Mouse (Mus musculus) embryonic facial prominence, embryonic 10.5 days (tissue): ENCODE results near the gene Rnf157. TPM values are rescaled to one million over a fixed set of nuclear protein-coding genes. Genes with fewer than 3 reads are reported as not detected.

Experiments used
- DNase-seq: peaks from one replicate; pipeline ENCODE4 v3.0.0-alpha.2; 2017; ENCODE audit warnings: low spot score
- H3K27ac ChIP-seq: fragments of 300-500 bp; sonication (generic); replicated peaks from 2 replicates; pipeline ENCODE4 v1.5.1; 2016; ENCODE audit warnings: mild to moderate bottlenecking
- H3K27me3 ChIP-seq: fragments of 300-500 bp; sonication (generic); replicated peaks from 2 replicates; pipeline ENCODE4 v1.6.1; 2016; ENCODE audit warnings: low read depth, mild to moderate bottlenecking; ENCODE audit not compliant: poor library complexity, severe bottlenecking
- H3K36me3 ChIP-seq: fragments of 300-500 bp; sonication (generic); replicated peaks from 2 replicates; pipeline ENCODE4 v1.6.1; 2016; ENCODE audit warnings: mild to moderate bottlenecking, moderate library complexity
- H3K4me1 ChIP-seq: fragments of 300-500 bp; sonication (generic); 2 replicates; pipeline ENCODE4 v1.6.1; 2016
- H3K4me3 ChIP-seq: fragments of 300-500 bp; sonication (generic); 2 replicates; pipeline ENCODE4 v1.5.1; 2016; ENCODE audit warnings: mild to moderate bottlenecking, moderate library complexity
- H3K9me3 ChIP-seq: fragments of 300-500 bp; sonication (generic); 2 replicates; pipeline ENCODE4 v1.6.1; 2016; ENCODE audit warnings: mild to moderate bottlenecking
- WGBS: fragments of 180-500 bp; shearing (Covaris S2); methylation state at CpG from one replicate; pipeline ENCODE4 v1.1.7; 2016; 5-methylcytosine and 5-hydroxymethylcytosine counted together
- polyA plus RNA-seq: library from polyadenylated mRNA; unstranded; fragments of >200 nt; fragmentation: Nextera tagmentation; extraction: Ambion mirVana; gene quantifications from 2 replicates; pipeline ENCODE4 v1.2.1, GENCODE M21; 2016

Gene Rnf157
- polyA plus RNA-seq, 1 experiment from 2014 or later = 12.7 TPM

DNA sequence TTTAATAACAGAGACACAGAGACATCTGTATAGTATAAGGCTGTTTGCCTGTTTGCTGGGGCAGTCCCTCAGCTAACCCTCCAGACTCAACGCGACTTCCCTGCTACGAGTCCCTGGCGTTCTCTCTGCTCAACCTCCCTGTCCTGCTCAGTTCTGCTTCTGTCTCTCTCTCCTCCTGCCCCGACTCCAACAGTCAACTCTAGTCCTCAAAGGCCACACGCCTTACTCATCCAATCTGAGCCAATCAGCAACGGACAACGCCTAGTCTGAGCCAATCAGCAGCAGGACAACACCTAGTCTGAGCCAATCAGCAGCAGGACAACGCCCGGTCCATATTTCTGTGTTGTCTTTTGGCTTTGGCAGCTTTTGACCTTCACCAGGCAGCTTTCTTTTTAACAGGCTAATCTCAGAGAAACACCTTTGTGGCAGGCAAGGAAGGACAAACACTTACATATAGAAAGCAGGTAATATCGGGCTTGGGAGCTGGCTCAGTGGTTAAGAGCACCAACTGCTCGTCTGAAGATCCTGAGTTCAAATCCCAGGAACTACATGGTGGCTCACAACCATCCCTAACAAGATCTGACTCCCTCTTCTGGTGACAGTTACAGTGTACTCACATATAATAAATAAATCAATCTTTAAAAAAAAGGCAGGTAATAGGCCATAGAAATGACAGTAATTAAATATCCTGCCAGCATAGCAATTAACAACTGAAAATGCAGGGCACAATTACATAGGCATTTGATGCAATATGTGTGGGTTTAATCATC, 104.9 kb downstream of the Rnf157 start:
- 0 out of 2 replicates have a peak, but pooled peaks cover 12% of the 10 kb centered on the region for H3K27me3 ChIP-seq
- H3K27ac ChIP-seq = no peak overlapping the region
- H3K36me3 ChIP-seq = peaks cover 24% of the 10 kb centered on the region
- 90% methylated on average over 12 of the region's 12 CpGs for WGBS
- H3K4me1 ChIP-seq = peaks cover 19% of the 10 kb centered on the region
- H3K9me3 ChIP-seq = no peaks in the 10 kb centered on the region
- DNase-seq = no peak
- no peak overlapping the region for H3K4me3 ChIP-seq

DNA sequence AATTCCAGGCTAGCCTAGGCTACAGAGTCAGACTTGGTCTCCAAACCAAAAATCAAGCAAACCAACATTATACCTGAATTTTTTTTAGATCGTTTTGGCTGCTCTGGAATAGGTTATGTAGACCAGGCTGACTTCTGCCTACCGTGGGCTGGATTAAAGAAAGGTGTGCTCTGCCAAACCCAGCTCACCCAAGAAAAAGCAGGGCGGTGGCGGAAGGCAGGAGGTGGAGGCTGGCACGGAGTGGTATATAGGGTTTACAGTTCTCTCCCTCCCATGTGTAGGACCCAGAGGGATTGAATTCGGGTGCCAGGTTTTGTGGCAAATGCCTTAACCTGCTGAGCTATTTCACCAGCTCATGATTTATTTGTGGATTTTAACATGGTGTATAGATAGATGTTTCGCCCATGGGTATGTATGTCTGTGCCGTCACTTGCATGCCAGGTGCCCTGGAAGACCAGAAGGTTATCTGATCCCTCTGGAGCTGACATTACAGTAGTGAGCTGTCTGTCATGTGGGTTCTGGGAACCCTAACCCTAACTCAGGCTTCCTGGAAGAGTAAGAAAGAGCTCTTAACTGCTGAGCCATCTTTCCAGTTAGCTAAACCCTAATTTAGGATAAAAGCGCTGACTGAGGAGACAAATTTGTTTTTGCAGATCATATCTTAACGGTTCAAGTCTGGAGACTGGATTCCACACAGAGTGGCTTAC, 105.7 kb downstream of the Rnf157 start, which contains the start of gene Exoc7:
Gene Exoc7, minus strand, starts transcription at position 215 of the 707 bp plus-strand sequence.
- Histone ChIP-seq H3K4me3 (peak within 1 kb of the TSS; percentile 86), H3K36me3 (peaks cover 31% of the 10 kb centered on the region), H3K27ac (peak within 1 kb of the TSS; percentile 84), H3K27me3 (0 out of 2 replicates have a peak, but pooled peaks cover 9% of the 10 kb centered on the region), H3K9me3 (no peaks in the 10 kb centered on the region), H3K4me1 (peaks cover 17% of the 10 kb centered on the region)
- WGBS = 83% methylated on average over 10 of the region's 10 CpGs
- no peak for DNase-seq

DNA sequence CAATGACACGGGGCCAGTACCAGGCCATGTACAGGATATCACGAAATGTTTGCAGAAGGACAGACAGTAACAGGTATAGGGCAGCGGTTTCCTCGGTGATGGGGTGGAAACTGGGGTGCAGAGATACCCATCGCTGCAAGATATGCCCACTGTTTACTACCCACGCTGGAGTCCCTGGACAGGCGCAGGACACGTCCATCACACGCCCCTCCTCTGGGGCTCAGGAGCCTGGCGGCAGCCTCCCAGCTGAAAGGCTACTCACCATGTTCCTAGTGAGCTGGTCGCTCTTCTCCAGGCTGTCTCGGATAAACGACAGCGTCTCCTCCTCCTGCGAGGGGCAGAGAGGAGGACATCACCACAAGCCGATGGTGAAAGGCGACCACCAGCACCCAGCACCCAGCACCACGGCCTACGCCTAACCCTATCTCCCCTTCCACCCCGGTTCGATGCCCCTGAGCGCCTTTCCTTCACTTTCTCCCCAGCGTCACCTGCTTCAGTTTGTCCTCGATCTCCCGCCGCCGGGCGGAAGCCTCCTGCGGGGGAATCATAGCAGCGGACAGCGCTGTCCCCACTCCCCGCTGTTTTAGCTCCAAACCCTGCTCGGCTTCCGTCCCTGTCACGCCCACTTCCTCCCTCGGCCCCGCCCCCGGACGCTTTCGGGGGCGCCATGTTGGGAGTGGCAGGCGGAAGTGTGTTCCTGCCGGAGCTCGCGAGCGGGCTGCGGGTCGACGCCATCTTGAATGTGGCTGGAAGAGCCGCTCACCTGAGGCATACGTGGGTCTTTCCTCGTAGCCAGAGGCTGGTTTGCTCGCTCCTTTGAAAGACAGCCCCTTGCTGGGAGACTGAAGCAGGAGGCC, 106.5 kb downstream of the Rnf157 start:
- Histone ChIP-seq H3K27ac (peak overlapping the region; percentile 84), H3K27me3 (0 out of 2 replicates have a peak, but pooled peaks cover 9% of the 10 kb centered on the region), H3K9me3 (no peaks in the 10 kb centered on the region), H3K4me1 (peaks cover 14% of the 10 kb centered on the region), H3K4me3 (peak overlapping the region; percentile 86), H3K36me3 (peaks cover 39% of the 10 kb centered on the region)
- WGBS = 3% methylated on average over 53 of the region's 53 CpGs
- DNase-seq = peak; percentile 98

DNA sequence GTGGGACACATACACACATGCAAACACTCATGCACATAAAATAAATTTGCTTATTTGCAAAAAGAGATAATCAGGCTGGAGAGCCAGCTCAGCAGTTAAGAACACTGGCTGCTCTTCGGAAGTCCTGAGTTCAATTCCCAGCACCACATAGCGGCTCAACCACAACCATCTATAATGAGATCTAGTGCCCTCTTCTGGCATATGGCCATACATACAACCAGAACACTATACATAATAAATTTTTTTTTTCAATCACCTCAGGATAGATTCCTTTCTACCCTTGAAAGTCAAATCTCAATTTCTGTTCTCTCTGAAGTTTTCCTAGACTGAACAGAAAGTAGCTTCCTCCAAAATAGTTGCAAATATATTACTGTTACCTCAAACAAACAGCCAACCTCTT, 107.4 kb downstream of the Rnf157 start:
- Histone ChIP-seq H3K36me3 (peaks cover 49% of the 10 kb centered on the region), H3K27me3 (0 out of 2 replicates have a peak, but pooled peaks cover 9% of the 10 kb centered on the region), H3K4me3 (peak overlapping the region; percentile 86), H3K27ac (no peak overlapping the region), H3K9me3 (no peaks in the 10 kb centered on the region), H3K4me1 (peaks cover 14% of the 10 kb centered on the region)
- WGBS = 95% methylated on average over 2 of the region's 2 CpGs
- DNase-seq = no peak

DNA sequence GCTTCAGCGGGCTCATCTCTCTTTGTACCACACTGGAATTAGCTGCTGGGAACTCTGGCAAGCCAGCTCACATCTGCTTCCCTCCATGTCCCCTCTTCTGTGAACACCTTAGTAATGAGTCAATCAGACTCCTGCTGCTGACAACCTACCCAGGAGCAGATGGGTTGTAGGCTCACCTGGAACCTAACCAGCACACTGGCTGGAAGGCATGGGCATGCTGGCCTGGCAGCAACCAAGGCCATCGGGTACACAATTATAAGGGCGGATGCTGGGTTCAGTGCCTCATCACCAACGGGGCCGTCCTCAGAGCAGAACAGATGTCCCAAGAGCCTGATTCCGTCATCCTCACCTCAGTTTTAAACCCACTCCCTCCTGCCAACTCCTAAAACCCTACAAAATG, 114.2 kb downstream of the Rnf157 start:
- peaks cover 99% of the 10 kb centered on the region for H3K36me3 ChIP-seq
- WGBS = 93% methylated on average over 6 of the region's 6 CpGs

DNA sequence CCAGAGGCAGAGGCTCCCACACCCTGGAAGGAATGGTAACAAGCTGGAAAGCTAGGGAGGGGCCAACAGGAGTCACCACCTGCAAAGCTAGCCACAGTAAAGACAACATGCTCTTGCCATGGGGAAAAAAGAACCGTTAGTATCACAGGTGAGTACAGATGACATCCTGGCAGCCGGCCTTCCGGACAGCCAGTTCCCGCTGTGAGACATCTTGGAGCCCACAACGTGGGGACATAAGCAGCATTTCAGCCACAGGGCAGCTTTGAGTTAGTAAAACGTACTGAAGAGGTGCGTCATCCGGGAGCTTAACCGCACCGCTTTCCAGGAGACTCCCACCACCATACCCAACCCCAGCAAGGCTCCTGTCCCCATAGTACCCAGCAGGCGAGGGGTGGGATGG, 114.6 kb downstream of the Rnf157 start:
- H3K9me3 ChIP-seq = no peaks in the 10 kb centered on the region
- H3K4me3 ChIP-seq = no peak overlapping the region
- H3K4me1 ChIP-seq = no peaks in the 10 kb centered on the region; the same call in 1 of the 2 replicates
- WGBS = 91% methylated on average over 11 of the region's 11 CpGs
- peaks cover 98% of the 10 kb centered on the region for H3K36me3 ChIP-seq
- DNase-seq = no peak
- no peak overlapping the region for H3K27ac ChIP-seq
- no peaks in the 10 kb centered on the region for H3K27me3 ChIP-seq

More for the DNA sequence above, 114.2 kb downstream of the Rnf157 start:
- no peak overlapping the region for H3K4me3 ChIP-seq
- H3K27ac ChIP-seq = no peak overlapping the region
- no peak for DNase-seq
- H3K27me3 ChIP-seq = no peaks in the 10 kb centered on the region
- no peaks in the 10 kb centered on the region; the same call in 1 of the 2 replicates for H3K4me1 ChIP-seq
- H3K9me3 ChIP-seq = no peaks in the 10 kb centered on the region

DNA sequence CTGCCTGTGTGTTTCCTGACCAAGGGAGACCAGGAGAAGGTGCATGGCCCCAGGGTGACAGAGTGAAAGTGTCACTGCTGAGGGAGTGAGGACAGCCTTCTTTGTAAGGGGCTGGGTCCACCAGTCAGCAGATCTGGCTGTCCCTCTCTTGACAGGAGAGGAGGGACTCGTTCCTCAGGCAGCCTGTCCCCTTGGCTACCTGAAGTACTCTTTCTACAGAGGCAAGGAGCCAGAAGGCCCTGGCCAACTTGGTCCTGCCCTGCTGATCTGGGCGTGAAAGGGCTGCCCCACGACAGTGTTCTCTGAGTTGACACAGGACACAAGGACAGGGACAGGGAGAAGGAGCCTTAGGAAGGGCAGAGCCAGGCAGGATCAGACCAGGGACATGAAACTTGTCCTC, 115.8 kb downstream of the Rnf157 start:
- Histone ChIP-seq H3K4me1 (no peaks in the 10 kb centered on the region; the same call in 1 of the 2 replicates), H3K27me3 (no peaks in the 10 kb centered on the region), H3K27ac (no peak overlapping the region), H3K36me3 (peaks cover 98% of the 10 kb centered on the region), H3K9me3 (no peaks in the 10 kb centered on the region), H3K4me3 (no peak overlapping the region)
- 73% methylated on average over 3 of the region's 3 CpGs for WGBS
- DNase-seq = no peak

DNA sequence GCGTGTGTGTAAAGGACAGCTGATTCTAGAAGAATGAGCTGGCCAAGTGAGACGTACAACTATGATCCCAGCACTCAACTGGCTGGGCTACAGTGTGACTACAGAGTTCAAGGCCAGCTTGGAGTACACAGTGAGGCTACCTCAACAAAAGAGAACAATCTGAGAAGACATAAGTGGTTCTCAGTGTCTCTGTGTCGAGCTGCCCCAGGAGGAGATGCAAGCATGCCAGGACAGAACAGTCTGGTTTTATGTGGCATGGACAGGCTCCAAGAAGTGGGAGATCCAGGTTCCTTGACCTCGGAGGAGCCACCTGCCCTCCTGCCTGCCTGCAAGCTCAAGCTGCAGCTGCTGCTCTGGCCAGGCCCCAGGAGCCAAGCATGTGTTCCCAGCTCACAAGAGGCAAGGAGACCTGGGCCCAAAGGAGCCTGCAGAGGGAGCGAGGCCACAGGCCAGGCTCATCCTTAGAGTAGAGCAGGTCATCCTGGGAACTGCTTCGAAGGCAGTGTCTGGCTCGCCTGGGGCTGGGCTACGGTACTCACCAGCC, 116.6 kb downstream of the Rnf157 start:
- H3K27me3 ChIP-seq = no peaks in the 10 kb centered on the region
- H3K27ac ChIP-seq = no peak overlapping the region
- H3K36me3 ChIP-seq = peaks cover 97% of the 10 kb centered on the region
- 0 out of 2 replicates have a peak overlapping the region, but pooled peaks have one; percentile 2 for H3K4me3 ChIP-seq
- no peaks in the 10 kb centered on the region for H3K9me3 ChIP-seq
- no peaks in the 10 kb centered on the region; the same call in 1 of the 2 replicates for H3K4me1 ChIP-seq
- 87% methylated on average over 8 of the region's 8 CpGs for WGBS
- no peak for DNase-seq

DNA sequence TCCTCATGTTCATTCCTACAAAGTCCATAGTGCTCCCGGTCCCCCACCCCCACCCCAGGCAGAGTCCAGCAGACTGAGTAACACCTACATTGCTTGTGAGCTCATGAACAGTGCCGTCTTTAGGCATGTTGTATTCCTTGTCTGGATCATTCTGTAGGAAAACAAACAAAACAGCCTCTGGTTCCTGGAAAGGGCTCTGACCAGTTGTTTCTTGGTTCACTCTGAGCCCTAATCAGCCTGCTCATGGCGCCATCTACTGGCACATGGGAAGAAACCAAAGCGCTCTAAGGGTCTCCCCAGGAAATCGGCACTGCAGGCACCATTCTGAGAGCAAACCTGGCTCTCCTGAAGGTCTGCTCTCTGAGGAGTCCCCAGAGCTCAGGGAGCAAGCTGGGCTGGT, 118.5 kb downstream of the Rnf157 start:
- Histone ChIP-seq H3K36me3 (peaks cover 96% of the 10 kb centered on the region), H3K27ac (no peak overlapping the region)

DNA sequence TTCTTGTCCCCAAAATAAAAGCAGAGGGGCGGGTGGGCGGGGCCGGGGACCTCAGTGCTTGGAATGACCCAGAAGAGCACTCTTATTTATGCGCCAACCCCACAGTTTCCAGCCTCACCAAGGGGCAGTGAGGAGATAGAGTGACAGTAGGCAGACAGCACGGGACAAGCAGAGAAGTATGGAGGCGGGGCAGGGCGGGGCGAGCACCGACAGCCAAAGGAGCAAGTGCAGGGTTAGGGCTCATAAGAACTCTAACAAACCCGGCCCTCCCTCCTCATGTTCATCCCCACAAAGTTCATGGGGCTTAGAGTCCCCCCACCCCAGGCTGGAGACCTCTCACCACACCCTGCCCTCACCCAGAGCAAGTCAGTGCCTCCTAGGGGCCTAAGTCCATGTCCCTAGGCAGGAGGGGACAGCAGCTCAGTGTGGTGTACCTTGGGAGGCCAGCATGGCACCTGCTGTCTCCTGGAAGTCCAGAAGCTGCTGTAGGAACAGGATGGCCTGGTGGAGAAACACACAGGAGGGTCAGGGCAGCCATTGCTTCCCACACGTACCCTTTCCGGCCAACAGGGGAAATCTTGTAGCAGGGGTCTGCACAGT, 119.2 kb downstream of the Rnf157 start:
- H3K27ac ChIP-seq = no peak overlapping the region
- WGBS = 84% methylated on average over 12 of the region's 12 CpGs
- peaks cover 96% of the 10 kb centered on the region for H3K36me3 ChIP-seq
- no peak overlapping the region for H3K4me3 ChIP-seq
- H3K9me3 ChIP-seq = no peaks in the 10 kb centered on the region
- DNase-seq = no peak
- H3K4me1 ChIP-seq = no peaks in the 10 kb centered on the region; the same call in 1 of the 2 replicates
- no peaks in the 10 kb centered on the region for H3K27me3 ChIP-seq

More for the DNA sequence above, 118.5 kb downstream of the Rnf157 start:
- WGBS = 33% methylated on average over 5 of the region's 5 CpGs
- H3K27me3 ChIP-seq = no peaks in the 10 kb centered on the region
- no peaks in the 10 kb centered on the region for H3K9me3 ChIP-seq
- no peak overlapping the region for H3K4me3 ChIP-seq
- peak; percentile 69 for DNase-seq
- no peaks in the 10 kb centered on the region; the same call in 1 of the 2 replicates for H3K4me1 ChIP-seq

DNA sequence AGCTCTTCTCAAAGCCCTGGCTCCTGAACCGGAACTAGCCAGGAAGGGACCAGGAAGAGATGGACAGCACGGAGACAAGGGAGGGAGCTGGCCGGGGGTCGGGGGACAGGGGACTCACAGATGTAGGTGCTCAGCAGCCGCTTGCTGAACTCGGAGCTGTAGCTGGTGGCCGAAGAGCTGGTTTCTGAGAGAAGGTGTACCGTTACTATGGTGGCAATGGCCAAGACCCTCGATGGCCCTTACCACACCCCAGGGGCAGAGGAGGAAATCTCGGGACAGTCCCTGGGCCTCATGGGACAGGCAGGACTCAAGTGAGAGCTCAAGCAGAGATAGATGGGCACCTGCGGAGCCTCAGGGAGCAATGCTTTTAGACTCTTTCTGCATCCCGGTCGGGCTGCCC, 120.4 kb downstream of the Rnf157 start:
- 92% methylated on average over 13 of the region's 13 CpGs for WGBS
- Histone ChIP-seq H3K9me3 (no peaks in the 10 kb centered on the region), H3K4me1 (no peaks in the 10 kb centered on the region; the same call in 1 of the 2 replicates), H3K4me3 (no peak overlapping the region), H3K27ac (no peak overlapping the region), H3K27me3 (no peaks in the 10 kb centered on the region), H3K36me3 (peaks cover 96% of the 10 kb centered on the region)
- no peak for DNase-seq
